Mouse (Mus musculus) layer of hippocampus, postnatal 25 days (tissue): ENCODE results near the gene Tfcp2l1. TPM values are rescaled to one million over a fixed set of nuclear protein-coding genes. Genes with fewer than 3 reads are reported as not detected.
A peak's percentile ranks its signal among the peaks of the same experiment; 100 is the strongest.

ENCODE experiments used
- DNase-seq, 2 experiments: peaks; one replicate each; pipeline ENCODE4 v3.0.0; 2022; ENCODE audit warnings: mixed read lengths in 2 of 2, low spot score in 1 of 2; ENCODE audit errors: extremely low spot score in 1 of 2
- total RNA-seq, 2 experiments: library from RNA; stranded (reverse); gene quantifications; 2 replicates each; pipeline ENCODE4 v1.2.3; 2021

Gene Tfcp2l1
- total RNA-seq, 2 experiments from 2014 or later = 1.8 to 2.0 TPM

DNA sequence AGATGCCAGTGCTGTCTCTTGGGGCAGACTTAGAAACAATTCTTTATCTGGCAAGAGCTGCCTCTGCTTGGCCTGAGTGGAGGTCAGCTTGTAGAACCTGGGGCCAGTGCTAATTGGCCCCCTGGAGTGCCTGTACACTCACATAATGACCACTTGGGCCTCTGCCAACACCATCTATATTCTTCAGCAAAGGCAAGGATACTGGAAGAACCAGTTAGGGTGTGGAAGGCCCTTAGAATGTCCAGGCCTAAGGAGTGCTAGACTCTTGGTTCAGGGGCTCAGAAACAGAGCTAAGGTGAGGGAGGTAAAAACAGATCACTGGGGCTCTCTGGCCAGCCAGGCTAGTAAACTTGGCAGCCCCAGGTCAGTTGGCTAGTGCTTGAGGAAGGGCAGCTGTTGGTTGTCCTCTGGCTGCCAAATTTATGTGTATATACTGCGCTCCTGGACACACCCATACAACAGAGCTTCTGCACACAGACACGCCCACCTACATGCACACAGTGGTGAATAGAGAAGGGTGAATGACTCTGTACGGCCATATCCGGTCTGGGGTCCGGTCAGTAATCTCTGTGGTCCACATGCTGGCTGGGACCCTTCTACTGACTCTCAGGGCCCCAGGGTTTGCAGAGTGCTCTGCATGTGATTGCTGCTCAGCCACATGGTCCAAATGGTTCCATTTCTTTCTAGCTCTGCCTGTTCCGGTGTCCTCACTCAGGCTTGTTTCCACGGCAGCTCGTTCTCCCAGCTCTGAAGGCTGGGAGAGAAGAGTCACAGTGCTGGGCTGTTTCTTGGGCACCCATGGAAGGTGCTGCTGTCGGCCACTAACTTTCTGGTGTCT lies 22.4 kb downstream of the Tfcp2l1 start:
- DNase-seq = no peak

DNA sequence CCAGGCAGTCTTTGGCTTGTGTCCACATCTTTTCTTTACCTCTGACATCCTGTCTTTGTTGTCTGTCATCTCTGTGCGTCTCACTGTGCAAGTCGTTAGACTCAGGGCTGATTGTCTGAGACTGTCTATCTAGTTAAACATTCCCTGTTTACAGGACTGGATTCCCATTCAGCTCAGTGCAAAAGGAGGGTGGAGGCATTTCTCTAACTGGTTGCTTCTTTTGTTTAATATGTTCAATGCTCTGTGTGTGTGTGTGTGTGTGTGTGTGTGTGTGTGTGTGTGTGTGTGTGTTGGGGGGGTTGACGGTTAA lies 23.0 kb downstream of the Tfcp2l1 start:
- DNase-seq = no peak

DNA sequence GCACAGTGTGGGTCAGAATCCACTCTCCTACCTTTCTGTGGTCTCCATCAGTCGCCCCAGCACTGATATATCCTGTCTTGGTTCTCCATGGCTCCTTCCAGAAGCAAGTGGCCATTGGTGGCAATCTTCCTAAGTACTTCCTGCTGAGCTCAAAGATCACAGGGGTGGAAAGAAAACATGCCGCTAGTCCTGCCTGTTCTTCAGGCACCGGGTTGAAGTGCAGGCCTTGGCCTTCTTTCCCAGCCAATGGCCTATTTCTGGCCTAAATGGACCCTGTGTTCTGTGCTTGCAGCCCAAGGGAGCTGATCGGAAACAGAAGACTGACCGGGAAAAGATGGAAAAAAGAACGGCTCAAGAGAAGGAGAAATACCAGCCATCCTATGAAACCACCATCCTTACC lies 31.0 kb downstream of the Tfcp2l1 start:
- no peak for DNase-seq

DNA sequence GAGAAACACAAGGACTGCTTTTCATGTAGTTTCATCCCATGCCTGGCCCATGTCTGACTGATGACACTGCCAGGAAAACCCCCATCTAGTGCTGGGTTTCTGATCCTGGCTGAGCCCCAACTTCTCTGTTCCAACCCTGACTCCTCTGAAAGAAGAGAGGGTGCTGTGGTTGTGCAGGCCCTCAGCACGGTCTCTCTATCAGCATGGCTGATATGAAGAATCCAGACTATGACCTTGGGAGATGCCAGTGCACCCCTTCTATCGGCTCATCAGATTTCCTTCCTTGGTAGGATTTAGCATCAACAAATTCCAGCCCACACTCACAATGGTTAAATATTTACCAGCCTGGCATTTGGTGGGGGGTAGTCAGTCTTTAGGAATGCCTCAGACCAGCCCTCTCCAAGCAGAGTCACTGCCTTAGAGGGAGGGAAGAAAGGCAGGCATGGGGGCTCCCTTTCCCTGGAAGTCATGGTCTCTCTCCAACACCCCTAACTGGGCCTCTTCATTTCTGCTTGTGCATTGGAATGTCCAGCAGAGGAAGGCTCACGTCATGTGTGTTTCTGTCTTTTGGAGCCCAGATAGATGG lies 33.2 kb downstream of the Tfcp2l1 start:
- no peak for DNase-seq

GRCm38 (mm10) chr1:118663062-118663461 lies 35.3 kb downstream of the Tfcp2l1 start:
- no peak for DNase-seq

GRCm38 (mm10) chr1:118667536-118667935 lies 39.8 kb downstream of the Tfcp2l1 start:
- no peak for DNase-seq

- no peak for DNase-seq
Observed at GRCm38 (mm10) chr1:118672196-118672595, 44.5 kb downstream of the Tfcp2l1 start.

- no peak for DNase-seq
Observed at GRCm38 (mm10) chr1:118674176-118674575, 46.4 kb downstream of the Tfcp2l1 start.

- DNase-seq = no peak
Observed at GRCm38 (mm10) chr1:118681980-118682379, 54.2 kb downstream of the Tfcp2l1 start.

GRCm38 (mm10) chr1:118683686-118684085 lies 55.9 kb downstream of the Tfcp2l1 start:
- no peak for DNase-seq

GRCm38 (mm10) chr1:118687726-118688125 lies 60.0 kb downstream of the Tfcp2l1 start:
- DNase-seq = no peak

- no peak for DNase-seq
Observed at GRCm38 (mm10) chr1:118689830-118690229, 62.1 kb downstream of the Tfcp2l1 start.

- peak in 1 of 2 experiments; percentile 18 for DNase-seq
Observed at GRCm38 (mm10) chr1:118694436-118694835, 66.7 kb downstream of the Tfcp2l1 start.

DNA sequence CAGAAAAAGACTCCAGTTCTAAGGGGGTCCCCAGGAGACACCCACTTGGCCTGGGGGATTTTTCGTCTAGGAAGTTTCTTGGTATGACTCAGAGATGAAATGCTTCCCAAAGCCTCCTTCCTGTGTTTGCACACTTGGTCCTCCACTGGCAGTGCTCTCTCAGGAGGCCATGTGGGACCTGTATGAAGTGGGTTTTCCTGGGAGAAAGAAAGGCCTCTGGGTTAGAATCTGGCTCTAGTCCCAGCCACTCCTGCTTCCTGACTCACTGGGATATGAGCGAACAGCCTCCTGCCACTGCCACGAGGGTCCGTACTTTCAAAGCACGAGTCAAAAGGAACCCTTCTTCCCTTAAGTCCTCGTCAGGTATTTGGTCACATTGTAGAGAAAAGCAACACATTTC lies 70.2 kb downstream of the Tfcp2l1 start:
- no peak for DNase-seq

DNA sequence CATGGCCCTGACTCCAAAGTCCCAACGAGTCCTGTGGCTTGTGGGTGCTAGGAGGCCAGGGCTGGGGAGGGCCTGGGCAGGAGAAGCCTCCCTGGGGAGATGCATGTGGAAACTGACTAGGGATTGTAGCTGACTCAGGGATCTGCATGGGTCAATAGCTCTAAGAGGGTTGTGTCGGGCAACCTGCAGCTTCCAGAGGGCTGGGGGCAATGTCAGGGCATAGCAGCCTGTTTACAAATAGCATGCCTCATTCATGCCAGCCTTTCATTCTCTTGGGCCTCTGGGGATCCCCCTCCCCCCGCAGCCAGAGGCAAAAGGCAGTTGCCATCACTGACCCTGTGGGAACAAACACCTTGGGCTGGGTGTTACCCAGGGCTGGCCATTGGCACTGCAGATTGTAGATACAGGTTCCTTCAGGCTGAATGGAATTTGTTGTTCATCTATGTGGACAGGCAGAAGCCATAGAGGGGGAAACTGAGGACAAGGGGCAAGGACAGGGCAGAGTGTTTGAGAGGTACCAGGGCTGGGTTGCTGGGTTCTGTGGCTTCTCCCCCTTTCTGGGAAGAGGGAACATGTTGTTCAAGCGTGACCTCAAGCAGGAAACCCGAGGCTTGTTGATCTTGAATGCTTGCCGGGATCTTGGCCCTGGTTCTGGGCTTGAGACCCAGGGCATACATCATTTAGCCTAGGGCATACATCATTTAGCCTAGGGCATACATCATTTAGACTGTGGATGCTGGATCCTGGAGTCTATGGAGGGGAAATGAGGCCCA lies 71.6 kb downstream of the Tfcp2l1 start:
- DNase-seq = no peak

- no peak for DNase-seq
Observed at GRCm38 (mm10) chr1:118699961-118700360, 72.2 kb downstream of the Tfcp2l1 start.

DNA sequence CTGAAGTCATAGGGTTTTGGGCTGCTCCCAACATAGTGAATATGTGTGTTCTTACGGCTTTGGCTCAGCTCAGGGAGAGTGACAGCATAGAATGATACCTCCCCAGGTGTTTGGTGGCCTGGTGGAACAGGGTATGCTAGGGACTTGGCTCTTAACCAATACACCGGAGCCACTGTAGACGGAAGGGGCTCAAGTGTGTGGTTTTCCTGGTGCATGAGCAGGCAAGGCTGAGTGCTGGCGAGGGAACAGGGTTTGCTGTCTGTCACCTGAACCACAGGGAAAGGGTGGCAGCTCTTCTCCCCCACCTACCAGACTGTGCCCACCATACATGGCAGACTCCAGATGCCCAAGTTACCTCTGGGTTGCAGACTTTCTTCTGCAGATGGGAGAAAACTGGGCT lies 83.9 kb downstream of the Tfcp2l1 start:
- DNase-seq = no peak

- DNase-seq = no peak
Observed at GRCm38 (mm10) chr1:118716225-118716624, 88.5 kb downstream of the Tfcp2l1 start.

GRCm38 (mm10) chr1:118718055-118718454 lies 90.3 kb downstream of the Tfcp2l1 start:
- no peak for DNase-seq

DNA sequence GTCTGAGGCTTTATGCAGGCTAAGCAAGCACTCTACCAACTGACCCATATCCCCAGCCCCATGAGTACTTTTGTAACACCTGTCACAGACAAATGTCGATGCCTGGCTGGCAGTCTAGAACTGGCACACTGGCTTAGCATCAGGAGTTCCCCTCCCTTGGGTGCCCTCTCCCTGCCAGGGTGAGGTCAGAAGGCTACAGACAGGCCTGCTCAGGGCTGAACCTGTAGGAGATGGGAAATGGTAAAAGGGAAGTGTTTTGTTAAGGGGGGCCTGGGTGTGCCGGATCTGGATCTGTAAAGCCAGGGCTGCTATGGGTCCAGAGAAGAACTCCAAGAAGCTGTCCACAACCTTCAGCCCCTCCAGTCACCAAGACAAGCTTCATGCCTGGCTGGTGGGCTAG lies 92.0 kb downstream of the Tfcp2l1 start:
- no peak for DNase-seq

GRCm38 (mm10) chr1:118720474-118721095 lies 92.8 kb downstream of the Tfcp2l1 start:
- no peak for DNase-seq
